Mouse (Mus musculus) E14TG2a.4 (cell line): ENCODE measurements at regions not wholly inside any gene's neighbourhood (a gene's known extent, or its start where the extent isn't known, plus 50 kb on each side); places are given as distances from the start of the nearest gene placed in this dataset.

Source experiments
- CTCF ChIP-seq: conservative IDR thresholded peaks from 2 replicates; pipeline ENCODE4 v1.5.1; 2014; ENCODE audit warnings: low read length
- POU5F1 ChIP-seq: IDR thresholded peaks from 2 replicates; pipeline ENCODE4 v1.6.1; 2014; ENCODE audit warnings: low read length, borderline replicate concordance

GRCm38 (mm10) chr13:97419100-97419499, 178.2 kb downstream of the Enc1 start:
- TF ChIP-seq CTCF (no peak), POU5F1 (no peak)
